Mouse (Mus musculus) thymus, postnatal 14 days (tissue): ENCODE results near the gene Plekhf1.

Experiments
- DNase-seq: peaks from one replicate; pipeline ENCODE4 v3.0.0; 2021

The Plekhf1 gene

GRCm38 (mm10) chr7:38184786-38185185, 43.0 kb downstream of the Plekhf1 start:
- DNase-seq, result no peak

- no peak for DNase-seq
Measured at GRCm38 (mm10) chr7:38184418-38184745, 43.4 kb downstream of the Plekhf1 start.

GRCm38 (mm10) chr7:38183709-38184417, 44.0 kb downstream of the Plekhf1 start:
- peak; percentile 90 for DNase-seq

GRCm38 (mm10) chr7:38182962-38183687, 44.7 kb downstream of the Plekhf1 start, which contains the start of gene 1600014C10Rik:
Gene 1600014C10Rik, plus strand, starts transcription at chr7:38183217.
- no peak for DNase-seq

GRCm38 (mm10) chr7:38182596-38182961, 45.2 kb downstream of the Plekhf1 start:
- DNase-seq, result peak; percentile 90

- no peak for DNase-seq
Measured at GRCm38 (mm10) chr7:38181366-38181765, 46.5 kb downstream of the Plekhf1 start.

- DNase-seq, result no peak
Measured at GRCm38 (mm10) chr7:38179896-38180295, 47.9 kb downstream of the Plekhf1 start.

- no peak for DNase-seq
Measured at GRCm38 (mm10) chr7:38176056-38176455, 51.8 kb downstream of the Plekhf1 start.

GRCm38 (mm10) chr7:38174321-38175148, 53.3 kb downstream of the Plekhf1 start:
- peak; percentile 67 for DNase-seq

GRCm38 (mm10) chr7:38173871-38174270, 53.9 kb downstream of the Plekhf1 start:
- no peak for DNase-seq

GRCm38 (mm10) chr7:38167724-38168141, 60.1 kb downstream of the Plekhf1 start:
- peak; percentile 49 for DNase-seq
